Mouse (Mus musculus) left cerebral cortex, postnatal 14 days (tissue): ENCODE results near the gene Mpst. TPM values are rescaled to one million over a fixed set of nuclear protein-coding genes. Genes with fewer than 3 reads are reported as not detected.

ENCODE experiments used
- DNase-seq, 2 experiments: peaks; one replicate each; pipeline ENCODE4 v3.0.0; 2021 to 2022; ENCODE audit warnings: low spot score in 2 of 2, mixed read lengths in 1 of 2
- intact Hi-C: fragments of 180-260 bp; cut with DNase I; formaldehyde crosslinking; loops from one replicate; pipeline ENCODE4 v1.15.1; 2025
- total RNA-seq, 2 experiments: library from RNA; stranded (reverse); gene quantifications; 2 replicates each; pipeline ENCODE4 v1.2.3; 2021

Gene Mpst
- total RNA-seq, 2 experiments from 2014 or later = 39.0 to 47.2 TPM

DNA sequence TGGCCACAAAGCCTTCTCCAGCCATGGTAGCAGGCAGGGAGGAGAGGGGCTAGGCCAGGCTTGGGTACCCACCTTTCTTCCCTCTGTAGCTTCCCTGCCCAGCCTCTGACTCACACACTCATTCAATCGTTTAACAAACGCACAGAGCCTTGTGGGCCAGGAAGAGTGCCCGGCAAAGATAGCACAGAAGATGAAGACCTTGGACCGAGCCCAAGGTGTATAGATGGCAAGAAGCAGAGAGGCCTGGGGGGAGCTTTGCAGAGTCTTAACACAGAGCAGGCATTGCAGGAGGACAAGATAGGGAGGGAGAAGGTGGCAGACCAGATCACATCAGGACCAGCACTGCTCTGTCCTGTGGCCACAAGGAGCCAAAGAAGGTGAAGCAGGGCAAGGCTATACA is 49.0 kb downstream of the Mpst start:
- no peak for DNase-seq
- intact Hi-C loops = loop anchor here (10.0 kb wide), 1 partner anchor 300 kb away; no protein-coding TSS in a partner anchor

DNA sequence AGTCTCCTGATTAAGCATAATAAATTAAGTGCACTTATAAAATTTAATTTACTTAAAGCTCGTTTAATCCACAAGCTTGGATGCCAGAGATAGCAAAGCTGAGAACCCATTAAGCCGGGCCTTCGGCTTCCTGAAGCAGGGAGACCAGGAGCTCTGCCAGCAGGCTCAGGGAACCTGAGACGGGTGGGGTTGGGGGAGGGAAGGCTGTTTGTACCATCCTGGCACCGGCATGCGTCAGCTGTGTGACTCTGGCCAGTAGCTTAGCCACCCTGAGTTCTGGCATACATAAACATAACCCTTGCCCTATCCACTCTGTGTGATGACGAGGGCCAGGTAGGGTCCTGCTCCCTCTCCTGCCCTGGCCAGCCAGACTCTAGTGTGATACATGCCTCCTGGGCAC is 49.8 kb downstream of the Mpst start:
- intact Hi-C loops = loop anchor here (10.0 kb wide), 1 partner anchor 299 kb away; no protein-coding TSS in a partner anchor
- DNase-seq = no peak

GRCm38 (mm10) chr15:78457193-78457592 is 51.0 kb downstream of the Mpst start:
- DNase-seq = no peak
- intact Hi-C loops = loop anchor here (10.0 kb wide), 1 partner anchor 298 kb away; no protein-coding TSS in a partner anchor

DNA sequence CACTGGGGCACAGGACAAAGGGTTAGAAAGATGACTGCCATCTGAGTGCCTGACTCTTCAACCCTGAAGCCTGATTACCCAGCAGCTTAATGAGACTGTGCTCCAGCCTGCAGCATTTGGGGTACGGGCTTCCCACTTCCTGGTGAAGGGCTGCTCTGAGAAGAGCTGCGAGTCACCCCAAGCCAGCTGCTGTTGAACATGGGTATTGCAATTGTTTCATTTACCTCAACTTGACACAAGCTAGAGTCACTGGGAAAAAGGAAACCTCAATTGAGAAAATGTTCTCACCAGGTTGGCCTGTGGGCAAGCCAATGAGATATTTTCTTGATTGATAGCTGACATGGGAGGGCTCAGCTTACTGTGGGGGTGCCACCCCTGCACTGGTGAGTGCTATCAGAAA is 56.8 kb downstream of the Mpst start:
- intact Hi-C loops = no loop called here

More for the DNA sequence above, 56.8 kb downstream of the Mpst start:
- DNase-seq = no peak

Other genes starting within 250 kb of the Mpst start
- gene Ift27, start 232.3 kb upstream of the Mpst start, total RNA-seq = 10 to 100 TPM; 35.4 to 42.3 TPM
- 10 to 100 TPM; 39.1 to 46.5 TPM for gene Pvalb, start 200.0 kb upstream of the Mpst start, total RNA-seq
- 1 to 10 TPM; 1.2 to 1.3 TPM for gene Ncf4, start 161.6 kb upstream of the Mpst start, total RNA-seq
- gene Csf2rb2, start 100.7 kb upstream of the Mpst start, total RNA-seq = under 1 TPM; 0.64 to 0.72 TPM
- gene Csf2rb, start 80.7 kb upstream of the Mpst start, total RNA-seq = 1 to 10 TPM; 1.5 to 1.7 TPM
- not detected for gene Tex33, start 10.5 kb upstream of the Mpst start, total RNA-seq
- gene Tst, start 509 bp upstream of the Mpst start, total RNA-seq = 10 to 100 TPM; 30.8 to 39.2 TPM
- gene Kctd17, start 22.1 kb downstream of the Mpst start, total RNA-seq = 100 to 1,000 TPM; 288 to 291 TPM
- gene Tmprss6, start 62.2 kb downstream of the Mpst start, total RNA-seq = not detected
- gene Il2rb, start 88.9 kb downstream of the Mpst start, total RNA-seq = under 1 TPM in 1 of 2 experiments, not detected in 1; 0.11 TPM
- 1 to 10 TPM; 7.7 to 9.0 TPM for gene C1qtnf6, start 125.0 kb downstream of the Mpst start, total RNA-seq
- 10 to 100 TPM; 16.7 to 20.6 TPM for gene Sstr3, start 138.3 kb downstream of the Mpst start, total RNA-seq
- 1 to 10 TPM; 2.3 to 4.6 TPM for gene Rac2, start 166.4 kb downstream of the Mpst start, total RNA-seq
- gene Cyth4, start 190.6 kb downstream of the Mpst start, total RNA-seq = 10 to 100 TPM; 11.6 to 12.3 TPM